Mouse (Mus musculus): Measurements from ENCODE around the gene Hnmt. TPM values are rescaled to one million over a fixed set of nuclear protein-coding genes. Genes with fewer than 3 reads are reported as not detected.
"Not testable (repeated sequence)": the region's sequence is repeated elsewhere in the genome, so short reads cannot be mapped to it uniquely, and the experiment has no call there.

The Hnmt gene
- total RNA-seq (2021) = 10 to 100 TPM; 31.1 to 32.3 TPM
- long read RNA-seq, transcript Hnmt-202 (6 exons, 994 nt) = major isoform, 21 of 27 reads
- long read RNA-seq, partial matches to known transcripts = 1 of 27 reads
- long read RNA-seq, other reads (novel, unspliced or antisense) = 3 of 27 reads

DNA sequence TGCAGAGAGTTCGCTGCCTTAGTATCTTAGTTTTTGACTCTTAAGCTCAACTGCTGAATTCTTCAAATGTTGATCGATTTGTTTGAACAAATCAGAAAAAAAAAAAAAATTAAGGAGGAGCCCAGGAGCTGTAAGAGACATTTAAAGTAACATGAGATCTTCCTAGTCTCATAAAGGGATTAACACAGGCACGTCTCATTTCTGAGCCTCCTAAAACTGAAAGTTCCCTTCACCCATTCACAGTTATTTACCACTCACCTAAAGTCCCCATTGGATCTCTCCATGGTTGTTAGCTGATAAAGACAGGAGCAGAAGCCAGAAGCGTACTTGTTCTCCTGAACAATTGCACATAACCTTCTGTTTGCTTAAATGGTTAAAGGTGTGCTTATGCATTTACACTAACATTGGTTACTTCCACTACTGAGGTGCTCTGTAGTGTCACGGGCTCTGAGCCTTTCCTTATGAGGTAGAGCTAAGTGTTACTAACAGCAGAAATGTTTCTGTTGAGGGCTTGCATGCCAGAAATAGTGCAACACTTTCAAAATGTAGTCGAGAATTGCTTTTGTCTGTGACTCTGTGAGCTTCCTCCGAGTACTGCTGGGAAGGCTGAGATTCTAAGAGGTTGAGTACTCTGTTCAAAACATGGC is at the start of gene Hnmt:
Gene Hnmt, minus strand, starts transcription at position 51 of the 647 bp plus-strand sequence.
- no peak for DNase-seq (ENCODE audit: low spot score in 2 of 2)

DNA sequence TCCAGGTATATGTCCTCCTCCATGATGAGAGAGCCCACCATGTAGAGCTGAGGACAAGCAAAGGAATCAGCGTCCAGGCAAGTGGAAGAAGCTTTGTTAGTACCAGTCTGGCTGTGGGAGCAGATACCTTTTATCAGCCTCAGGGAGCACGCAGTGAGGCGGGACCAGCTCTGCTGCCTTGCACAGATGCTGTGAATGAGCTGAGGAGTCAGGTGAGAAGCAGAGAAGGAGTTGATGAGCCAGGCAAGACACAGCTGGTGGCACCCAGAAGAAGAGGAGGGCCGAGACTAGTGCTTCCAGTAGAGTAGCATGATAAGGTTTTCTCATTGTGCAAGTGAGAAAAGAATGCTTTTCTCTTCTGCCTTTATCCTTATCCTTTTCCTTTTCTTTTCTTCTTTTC is 47.3 kb upstream of the Hnmt start, which contains the start of gene Tbpl2:
Gene Tbpl2, minus strand, starts transcription at position 101 of the 400 bp plus-strand sequence.
- DNase-seq (ENCODE audit: low spot score in 2 of 2) = no peak

DNA sequence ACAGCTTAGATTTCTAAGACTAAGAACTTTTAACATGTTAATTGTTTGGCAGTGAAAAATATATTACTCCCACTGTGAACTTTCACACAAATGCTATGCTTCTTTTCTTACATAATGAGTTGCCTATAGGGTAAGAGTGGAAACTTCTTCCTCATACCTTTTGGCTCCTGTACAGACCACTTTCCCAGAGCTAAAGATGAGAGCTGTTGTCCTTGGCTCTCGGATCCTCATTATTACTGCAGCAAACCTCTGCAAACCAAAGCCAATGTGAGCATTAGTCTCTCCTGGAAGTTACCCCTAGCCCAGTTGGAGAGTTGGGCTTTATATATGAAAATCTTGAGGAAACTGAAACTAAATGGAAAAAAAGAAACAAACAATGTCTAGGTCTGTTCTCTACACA is 41.7 kb upstream of the Hnmt start:
- DNase-seq (ENCODE audit: low spot score in 2 of 2) = no peak

DNA sequence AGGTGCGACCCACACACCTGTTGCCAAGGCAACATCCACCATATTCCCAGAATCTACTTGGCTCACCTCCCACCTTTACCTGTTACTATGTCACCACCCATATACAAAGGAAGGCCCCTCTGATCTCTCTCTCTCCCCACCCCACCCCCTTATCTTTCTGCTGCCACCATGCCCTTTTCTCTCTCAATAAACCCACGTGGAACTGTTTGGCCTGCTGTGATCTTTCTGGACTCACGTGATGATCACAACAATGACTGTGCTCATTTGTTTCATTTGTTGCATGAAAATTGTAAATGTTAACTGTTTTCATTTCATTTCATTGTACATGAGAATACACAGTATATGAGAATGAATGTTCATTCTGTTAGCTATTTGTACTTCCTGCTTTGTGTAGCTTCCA is 1.3 kb upstream of the Hnmt start:
- DNase-seq (ENCODE audit: low spot score in 2 of 2) = no peak

DNA sequence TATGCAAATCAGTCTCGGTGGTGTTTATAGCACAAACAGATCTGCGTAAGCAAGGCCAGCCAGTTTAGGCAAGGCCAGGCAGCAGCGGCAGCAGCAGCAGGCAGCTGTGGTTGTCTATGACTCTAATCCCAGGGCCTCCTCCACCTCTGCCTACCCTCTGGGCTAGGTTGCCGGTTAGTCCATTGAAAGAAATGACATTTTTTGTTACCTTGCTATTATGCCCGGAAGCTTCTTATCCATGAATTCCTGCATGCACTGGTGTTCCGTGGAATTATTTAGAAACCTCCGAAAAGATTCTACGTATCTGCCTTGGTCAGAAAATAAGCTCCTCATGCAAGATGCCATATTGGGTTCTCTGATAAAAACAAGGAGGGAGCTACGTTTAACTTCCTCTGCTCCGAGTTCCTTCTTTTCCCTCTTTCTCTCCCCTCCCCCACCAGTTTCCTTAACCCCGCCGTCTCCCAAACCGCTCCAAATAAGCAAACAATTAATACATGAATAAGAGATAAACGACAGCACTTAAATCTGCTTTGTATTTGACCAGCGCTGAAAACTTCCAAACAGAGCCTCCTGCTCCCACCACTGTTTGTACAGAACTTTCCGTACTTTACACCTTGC is 605 bp downstream of the Hnmt start:
- peak; percentile 33 to 70 for DNase-seq (ENCODE audit: low spot score in 2 of 2)

DNA sequence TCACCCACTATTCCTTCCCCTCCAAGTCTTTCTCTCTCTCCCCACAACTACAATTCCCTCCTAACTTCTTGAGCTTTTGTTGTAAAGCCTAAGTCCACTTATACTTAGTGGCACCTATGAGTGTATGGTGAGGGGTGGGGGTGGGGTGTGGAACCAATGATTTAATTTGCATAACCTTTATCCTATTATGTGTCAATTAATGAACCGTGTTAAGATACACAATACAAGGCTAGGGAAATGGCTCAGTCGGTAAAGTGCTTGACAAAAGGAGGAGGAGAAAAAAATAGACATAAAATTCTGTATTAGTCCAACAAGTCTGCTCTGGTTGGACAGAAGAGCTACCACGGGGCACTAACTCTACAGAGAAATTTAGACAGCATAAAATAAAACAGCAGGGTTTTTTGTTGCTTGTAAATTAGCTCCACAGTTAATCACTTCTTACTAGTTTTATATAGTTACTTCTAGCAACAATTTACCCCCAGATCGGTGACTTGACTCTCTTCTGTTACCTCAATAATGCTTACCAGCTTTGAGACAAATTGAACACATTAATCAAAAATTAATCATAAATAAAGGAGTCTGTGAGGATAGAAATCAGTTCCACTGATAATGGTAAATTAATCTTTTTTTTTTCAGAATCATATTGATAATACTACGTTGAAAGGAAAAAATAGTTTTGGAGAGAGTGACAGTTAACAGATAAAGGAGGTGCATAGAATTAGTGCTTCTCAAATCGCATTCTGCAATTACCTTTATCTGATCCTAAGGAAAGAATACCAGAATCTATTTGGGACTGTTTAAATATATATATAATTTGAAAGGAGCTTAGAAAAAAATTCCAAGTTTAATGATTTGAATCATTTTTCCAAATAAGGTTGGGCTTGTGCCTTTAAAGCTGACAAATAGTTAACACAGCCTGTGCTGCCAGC is 1.4 kb downstream of the Hnmt start:
- no peak for DNase-seq (ENCODE audit: low spot score in 2 of 2)

DNA sequence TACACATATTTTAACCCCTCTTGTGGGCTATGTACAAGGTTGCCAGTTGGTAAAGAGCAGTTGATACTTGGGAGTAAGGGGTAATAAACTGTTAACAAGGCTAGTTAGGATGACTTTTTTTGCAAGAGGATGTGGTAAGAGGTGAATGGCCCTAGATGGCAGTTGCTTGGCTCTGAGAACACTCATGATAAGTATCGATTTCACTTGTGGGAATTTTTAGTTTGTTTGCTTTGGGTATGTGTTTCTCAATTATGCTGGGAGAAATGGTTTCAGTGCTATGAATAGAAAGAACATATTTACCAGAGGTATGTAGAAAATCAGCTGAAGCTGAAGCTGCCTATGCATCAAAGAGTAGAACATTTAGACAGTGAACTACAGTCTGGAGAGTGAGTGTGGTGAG is 6.3 kb downstream of the Hnmt start:
- no peak for DNase-seq (ENCODE audit: low spot score in 2 of 2)

DNA sequence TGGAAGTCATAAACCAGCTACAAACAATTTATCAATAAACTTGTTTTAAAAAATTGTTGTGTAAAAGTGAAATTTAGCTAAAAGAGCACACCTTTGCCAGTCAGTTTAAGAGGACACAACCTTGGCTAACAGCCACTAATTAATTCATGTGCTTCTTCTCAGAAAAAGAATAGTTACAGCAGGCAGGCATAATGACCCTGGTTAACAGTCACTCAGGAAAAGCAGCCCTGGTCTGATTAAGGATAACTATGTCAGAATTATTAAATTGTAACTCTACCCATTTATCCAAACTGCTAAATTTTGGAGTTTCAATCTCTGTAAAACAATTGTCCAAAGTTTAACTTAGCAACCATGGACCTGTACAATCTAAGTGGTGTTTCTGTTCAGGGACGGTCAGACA is 8.7 kb downstream of the Hnmt start:
- DNase-seq (ENCODE audit: low spot score in 2 of 2) = no peak

DNA sequence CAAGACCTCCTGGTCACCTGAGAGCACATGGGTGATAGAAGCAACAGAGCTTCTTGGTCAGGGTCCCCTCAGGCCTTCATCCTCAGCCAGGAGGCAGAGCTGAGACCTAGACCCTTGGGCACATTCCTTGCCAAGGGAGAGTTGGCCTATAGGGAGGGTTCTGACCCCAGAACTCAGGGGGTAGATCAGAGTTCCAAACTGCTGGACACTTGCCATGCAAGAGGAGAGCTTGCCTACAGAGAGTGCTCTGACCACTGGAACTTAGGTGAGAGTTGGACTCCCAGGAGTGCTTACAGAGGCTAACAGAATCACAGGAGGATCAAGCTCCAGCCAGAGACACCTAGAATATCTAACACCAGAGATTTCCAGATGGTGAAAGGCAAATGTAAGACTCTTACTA is 29.8 kb downstream of the Hnmt start:
- DNase-seq (ENCODE audit: low spot score in 2 of 2) = not testable (repeated sequence)

DNA sequence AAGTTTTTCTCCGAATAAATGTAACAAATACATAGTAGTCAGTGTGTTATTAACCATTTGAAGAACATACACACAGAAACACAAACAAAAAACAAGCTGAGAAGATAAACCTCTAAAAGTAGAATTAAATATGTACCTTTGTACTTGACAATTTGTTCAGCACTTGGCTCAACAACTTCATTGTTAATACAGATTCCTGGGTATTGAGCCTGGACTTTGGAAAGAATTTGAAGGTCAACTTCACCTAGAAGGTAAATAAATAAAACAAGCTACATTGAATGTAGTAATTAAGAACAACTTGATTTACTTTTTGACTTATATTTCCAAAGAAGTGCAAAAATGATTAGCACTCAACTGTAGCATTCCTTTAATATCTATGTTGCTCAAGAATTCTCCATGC is 30.2 kb downstream of the Hnmt start:
- no peak for DNase-seq (ENCODE audit: low spot score in 2 of 2)

DNA sequence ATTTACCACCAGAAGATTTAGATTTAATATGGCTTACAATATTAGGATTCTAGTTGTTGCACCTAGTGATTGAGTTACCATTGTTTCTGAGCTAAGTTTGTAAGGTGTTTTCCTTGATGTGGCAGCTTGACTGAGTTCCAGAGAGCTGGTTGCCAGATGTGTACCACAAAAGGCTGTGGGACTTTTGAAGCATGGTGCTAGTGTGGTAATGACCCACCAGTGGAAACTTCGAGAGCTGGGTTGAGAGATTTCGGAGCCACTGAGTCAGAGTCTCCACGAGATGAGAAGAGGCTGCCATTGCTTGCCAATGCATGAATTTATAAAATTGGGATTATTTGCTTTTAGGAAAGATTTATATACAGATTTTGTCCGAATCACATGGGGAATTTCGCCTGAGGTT is 34.2 kb downstream of the Hnmt start:
- no peak for DNase-seq (ENCODE audit: low spot score in 2 of 2)

DNA sequence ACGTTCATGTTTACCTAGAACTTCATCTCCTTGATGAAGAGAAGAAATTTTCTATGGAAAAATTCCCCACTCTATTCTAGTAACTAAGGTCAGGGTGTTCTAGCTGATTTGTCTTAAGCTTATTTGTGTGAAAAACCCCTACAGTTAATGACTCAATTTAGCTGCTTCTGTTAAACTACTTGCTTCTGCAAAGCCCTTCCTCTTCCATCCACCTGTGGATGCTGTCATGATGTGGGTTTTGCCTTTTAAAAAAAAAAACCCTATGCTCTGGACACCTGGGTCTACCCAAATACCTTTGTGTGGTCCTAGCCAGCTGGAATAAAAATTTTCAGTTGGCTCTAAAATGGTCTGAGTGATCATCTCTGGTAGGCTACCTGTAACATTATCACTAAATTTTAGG is 49.9 kb downstream of the Hnmt start:
- DNase-seq (ENCODE audit: low spot score in 2 of 2) = no peak

DNA sequence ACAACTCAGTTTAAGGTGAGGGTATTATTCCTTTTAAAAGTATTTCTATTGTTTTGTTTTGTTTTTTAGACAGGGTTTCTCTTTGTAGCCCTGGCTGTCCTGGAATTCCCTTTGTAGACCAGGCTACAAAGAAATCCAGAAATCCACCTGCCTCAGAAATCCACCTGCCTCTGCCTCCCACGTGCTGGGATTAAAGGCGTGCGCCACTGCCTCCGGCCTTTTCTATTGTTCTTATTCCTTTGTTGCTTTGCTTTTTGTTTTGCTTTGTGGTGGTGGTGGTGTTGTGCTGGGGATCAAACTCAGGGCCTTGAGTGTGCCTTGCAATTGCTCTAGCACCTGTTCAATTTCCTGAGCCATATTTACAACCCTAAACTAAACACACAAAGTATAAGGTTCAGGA is 50.4 kb downstream of the Hnmt start:
- no peak for DNase-seq (ENCODE audit: low spot score in 2 of 2)

DNA sequence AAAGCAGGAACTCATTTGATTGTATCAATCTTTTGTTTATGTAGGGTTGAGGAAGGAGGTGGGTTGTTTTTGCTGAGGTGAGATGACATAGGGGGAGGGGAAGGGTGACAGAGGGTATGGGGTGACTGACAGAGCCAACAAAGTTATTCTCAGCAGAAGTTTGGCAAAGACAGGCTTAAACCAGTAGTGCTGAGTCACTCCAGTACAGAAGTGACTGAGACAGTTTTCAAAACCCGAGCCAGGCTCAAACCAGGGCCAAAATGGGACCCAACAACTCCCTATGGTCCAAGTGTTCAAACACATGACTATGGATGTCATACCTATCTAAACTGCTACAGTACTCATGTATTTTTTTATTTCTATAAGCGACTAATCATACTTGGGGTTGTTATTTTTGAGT is 52.4 kb downstream of the Hnmt start:
- DNase-seq (ENCODE audit: low spot score in 2 of 2) = no peak

DNA sequence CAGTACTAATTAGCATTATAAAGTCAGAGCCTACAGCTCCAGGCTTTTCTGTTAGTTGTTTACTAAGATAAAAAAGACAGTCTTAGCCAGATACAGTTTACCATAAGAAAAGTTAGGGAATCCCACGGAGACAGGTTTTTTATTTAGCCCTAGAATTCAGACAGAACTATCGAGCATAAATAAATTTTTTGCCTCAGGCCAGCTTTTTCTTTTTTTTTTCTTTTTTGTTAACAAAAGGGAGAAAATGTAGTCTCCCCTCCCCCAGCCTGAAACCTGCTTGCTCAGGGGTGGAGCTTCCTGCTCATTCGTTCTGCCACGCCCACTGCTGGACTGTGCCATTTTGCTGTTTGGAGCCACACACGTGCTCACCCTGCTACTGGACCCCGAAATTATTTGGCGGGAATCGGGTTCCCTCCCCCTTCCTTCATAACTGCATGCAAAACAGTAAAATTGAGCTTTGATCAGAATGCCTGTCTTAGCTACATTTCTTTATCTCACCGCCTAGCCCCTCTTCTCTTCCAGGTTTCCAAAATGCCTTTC is 59.1 kb downstream of the Hnmt start:
- DNase-seq (ENCODE audit: low spot score in 2 of 2) = not testable (repeated sequence)

DNA sequence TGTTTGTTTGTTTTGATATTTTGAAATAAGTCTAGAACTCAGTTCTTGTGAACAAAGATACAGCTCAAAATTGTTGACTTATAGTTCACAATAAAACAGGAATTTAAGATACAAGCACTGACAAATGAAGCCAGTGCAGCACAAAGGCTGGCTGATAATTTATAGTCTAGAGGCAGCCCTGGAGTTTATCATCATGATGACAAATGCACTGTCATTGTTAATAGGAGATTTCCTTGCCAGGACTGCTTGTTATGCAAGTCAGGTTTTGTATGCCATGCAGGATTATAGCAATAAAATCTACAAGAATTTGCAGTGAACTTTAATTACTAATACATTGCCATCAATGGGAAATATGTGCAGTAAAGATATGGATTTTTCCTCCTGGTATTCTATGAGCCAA is 61.9 kb downstream of the Hnmt start:
- no peak for DNase-seq (ENCODE audit: low spot score in 2 of 2)

DNA sequence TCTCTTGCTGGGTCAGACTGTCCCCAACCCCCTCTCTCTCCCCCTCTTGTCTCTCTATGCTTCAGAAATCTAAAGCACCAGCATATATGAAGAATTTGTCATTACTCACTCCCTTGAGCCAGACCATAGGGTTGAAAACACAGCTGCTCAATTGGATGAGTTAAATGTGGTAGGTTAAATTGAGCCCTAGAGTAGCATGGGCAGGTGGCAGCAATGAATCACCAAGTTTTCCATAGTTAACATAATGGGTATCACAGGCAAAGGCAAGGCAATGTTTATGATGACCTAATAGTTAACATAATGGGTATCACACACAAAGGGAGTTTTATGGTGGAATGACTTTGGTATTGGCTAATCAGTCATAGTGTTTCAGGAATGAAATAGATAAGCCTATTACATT is 65.9 kb downstream of the Hnmt start:
- no peak for DNase-seq (ENCODE audit: low spot score in 2 of 2)

DNA sequence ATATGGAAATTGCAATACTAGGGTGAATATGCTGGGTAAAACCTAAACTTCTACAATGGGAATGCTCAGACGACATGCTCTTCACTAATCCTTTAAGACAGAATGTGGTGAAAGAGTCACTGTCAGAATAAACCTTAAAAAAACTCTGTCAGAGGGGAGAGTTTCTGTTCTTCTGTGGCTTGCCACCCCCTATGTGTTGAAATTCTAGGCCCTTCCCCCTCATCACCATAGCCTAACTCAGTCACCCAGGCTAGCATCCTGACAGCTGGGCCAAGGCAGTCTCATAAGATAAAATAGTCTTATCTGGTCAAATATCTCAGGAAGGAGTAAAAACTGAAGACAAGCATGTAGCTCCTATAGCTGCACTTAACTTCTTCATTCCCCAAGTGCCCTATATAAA is 66.3 kb downstream of the Hnmt start:
- DNase-seq (ENCODE audit: low spot score in 2 of 2) = no peak

DNA sequence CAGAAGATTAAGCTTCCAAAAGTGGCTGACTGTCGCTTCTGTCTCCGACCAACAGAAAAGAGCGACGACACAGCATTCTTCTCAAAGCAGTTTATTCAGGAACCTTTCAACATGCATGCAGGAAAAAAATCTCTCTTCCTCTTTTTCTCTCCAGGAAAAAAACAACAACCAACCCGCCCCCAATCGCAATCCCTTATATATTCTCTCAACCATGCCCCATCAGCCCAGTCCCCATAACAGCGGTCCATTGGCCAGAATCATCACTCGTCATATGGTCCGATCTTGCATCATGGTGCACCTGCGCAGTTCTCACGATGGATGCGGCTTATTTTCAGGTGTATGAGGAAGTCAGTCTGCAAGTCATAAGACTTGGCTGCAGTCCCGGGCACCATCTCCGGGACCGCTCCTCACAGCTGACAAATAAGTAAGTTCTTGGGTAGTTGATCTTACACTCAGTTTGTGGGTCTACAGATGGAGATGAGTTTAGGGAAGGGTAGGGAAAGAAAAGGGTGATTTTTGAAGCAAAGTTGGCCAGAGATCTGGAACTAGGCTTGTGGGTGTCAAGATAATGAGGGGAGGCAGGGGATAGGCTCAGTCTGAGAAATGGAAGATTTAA is 88.4 kb downstream of the Hnmt start:
- DNase-seq (ENCODE audit: low spot score in 2 of 2) = not testable (repeated sequence)

Measured in layer of hippocampus, adult 18-20 months (tissue).